ENCODE assay signal across 17 mouse cellular contexts in genomic region chr1:106662486-106662885, GRCm38 (mm10).
"Had no signal": no experiment of that assay in that cellular context is flagged by ENCODE, and none has a peak within 500 bp of the region (broad histone marks: within the 10 kb centered on the region; RNA-seq: fewer than 3 reads in every experiment).

No protein-coding gene starts in this region.

- H3K4me2 ChIP-seq: lung, embryonic 14.5 days; midbrain, embryonic 12.5 days; neural tube, embryonic 12.5 days had no signal

- DNase-seq: lung, adult 18-20 months; lung, embryonic 14.5 days; lung, postnatal 14 days; lung, postnatal 36 days; midbrain, embryonic 14.5 days; retina, postnatal 1 day; right cerebral cortex, adult 18-20 months; right cerebral cortex, postnatal 25 days; right cerebral cortex, postnatal 4 days; spleen, adult 18-20 months; thymus, adult 18-20 months; thymus, postnatal 14 days; thymus, postnatal 36 days had no signal

- H3K9me3 ChIP-seq: megakaryocyte, embryonic 14.5 days; midbrain, embryonic 12.5 days; neural tube, embryonic 12.5 days had no signal

- H3K9ac ChIP-seq: lung, embryonic 14.5 days; midbrain, embryonic 12.5 days; neural tube, embryonic 12.5 days had no signal

- H3K4me1 ChIP-seq: midbrain, embryonic 12.5 days; neural tube, embryonic 12.5 days had no signal

- H3K27ac ChIP-seq: macrophage; midbrain, embryonic 12.5 days; neural tube, embryonic 12.5 days had no signal

- H3K36me3 ChIP-seq: midbrain, embryonic 12.5 days; neural tube, embryonic 12.5 days had no signal

- H3K4me3 ChIP-seq: megakaryocyte, embryonic 14.5 days; midbrain, embryonic 12.5 days; neural tube, embryonic 12.5 days had no signal

- H3K27me3 ChIP-seq: megakaryocyte, embryonic 14.5 days; midbrain, embryonic 12.5 days; neural tube, embryonic 12.5 days had no signal
